Mouse (Mus musculus): ENCODE data around the gene Snx15.

Snx15 gene

GRCm38 (mm10) chr19:6121761-6122160 is 6.3 kb downstream of the Snx15 start:
- DNase-seq (ENCODE audit: low spot score) = no peak

DNA sequence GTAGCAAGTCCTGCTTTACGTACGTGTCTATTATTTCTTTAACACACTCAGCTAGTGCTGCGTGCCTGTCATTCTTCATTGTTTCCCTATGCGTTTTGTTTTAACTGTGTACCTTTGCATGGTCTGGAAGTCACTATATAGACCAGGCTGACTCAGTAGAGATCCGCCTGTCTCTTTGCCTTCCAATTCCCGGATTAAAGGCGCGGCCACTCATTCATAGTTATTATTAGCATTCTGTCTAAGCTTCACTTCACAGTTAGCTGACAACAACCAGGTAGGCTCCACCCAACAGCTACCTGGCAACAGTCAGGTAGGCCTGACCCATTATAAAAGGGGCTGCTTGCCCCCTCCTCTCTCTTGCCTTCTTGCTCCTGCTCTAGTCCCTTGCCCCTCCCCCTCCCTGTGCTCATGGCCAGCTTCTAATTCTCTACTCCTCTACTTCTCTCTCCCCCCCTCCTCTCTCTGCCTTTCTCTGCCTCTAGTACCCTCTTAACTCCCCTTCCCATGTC is 9.4 kb downstream of the Snx15 start:
- DNase-seq (ENCODE audit: low spot score) = no peak

DNA sequence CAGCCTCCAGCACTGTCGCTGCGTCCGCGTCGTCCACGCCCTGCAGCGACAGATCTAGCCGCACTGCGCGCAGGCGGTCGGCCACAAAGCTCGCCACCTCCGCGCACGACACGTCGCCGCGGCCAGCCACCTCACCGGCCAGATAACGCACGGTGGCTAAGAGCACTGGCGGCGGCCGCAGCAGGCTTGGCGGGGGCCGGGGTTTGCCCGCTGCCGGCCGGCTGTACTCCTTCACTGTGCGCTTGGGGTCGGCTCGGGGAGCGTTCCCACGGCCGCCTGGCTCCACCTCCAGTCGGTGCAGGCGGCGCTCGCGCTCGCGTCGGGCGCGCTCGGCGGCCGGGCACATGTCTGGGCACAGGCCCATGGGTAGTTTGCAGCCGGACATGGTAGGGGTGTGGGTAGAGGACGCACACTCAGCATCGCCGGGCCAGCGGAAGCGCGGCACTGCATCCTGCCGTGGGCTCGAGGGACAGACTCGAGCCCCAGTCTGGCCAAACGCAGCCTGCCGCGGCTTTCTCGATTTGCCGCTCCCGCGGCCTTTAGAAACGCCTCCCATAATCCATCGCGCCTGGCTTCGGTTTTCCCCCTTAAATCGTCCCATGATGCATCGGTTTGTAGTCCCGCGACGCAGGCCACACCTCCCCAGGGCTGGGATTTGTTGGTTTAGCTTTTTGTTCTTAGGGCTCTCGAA is 10.0 kb downstream of the Snx15 start, which contains the start of gene Sac3d1:
Sac3d1 (minus strand) TSS at position 665 of the 691 bp plus-strand sequence.
- peak; percentile 96 for DNase-seq (ENCODE audit: low spot score)

GRCm38 (mm10) chr19:6117346-6117985 is 10.6 kb downstream of the Snx15 start:
- no peak for DNase-seq (ENCODE audit: low spot score)

GRCm38 (mm10) chr19:6116113-6116850 is 11.8 kb downstream of the Snx15 start:
- no peak for DNase-seq (ENCODE audit: low spot score)

DNA sequence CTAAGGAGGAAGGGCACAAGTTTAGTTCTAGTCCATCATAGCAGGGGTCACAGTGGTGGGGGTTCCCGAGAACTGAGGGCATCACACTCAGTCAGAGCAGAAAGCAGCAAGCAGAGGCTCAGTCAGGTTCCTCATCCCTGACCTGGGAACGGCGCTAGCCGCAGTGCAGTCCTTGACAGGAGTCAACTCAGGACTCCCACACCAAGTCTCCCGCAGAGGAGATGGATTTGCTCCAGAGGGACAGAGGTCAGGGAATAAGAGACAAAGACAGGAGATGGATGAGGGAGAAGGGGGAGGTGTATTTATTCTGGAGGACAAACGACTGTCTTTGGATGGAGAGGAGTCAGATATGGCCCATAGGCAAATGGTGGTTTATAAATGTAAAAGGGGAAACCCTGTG is 15.0 kb downstream of the Snx15 start:
- DNase-seq (ENCODE audit: low spot score) = no peak

- DNase-seq (ENCODE audit: low spot score) = no peak
Measured at GRCm38 (mm10) chr19:6105586-6105985, 22.5 kb downstream of the Snx15 start, which contains the start of gene Naaladl1. Naaladl1 (plus strand) TSS chr19:6105782.

- no peak for DNase-seq (ENCODE audit: low spot score)
Measured at GRCm38 (mm10) chr19:6104476-6104875, 23.6 kb downstream of the Snx15 start.

DNA sequence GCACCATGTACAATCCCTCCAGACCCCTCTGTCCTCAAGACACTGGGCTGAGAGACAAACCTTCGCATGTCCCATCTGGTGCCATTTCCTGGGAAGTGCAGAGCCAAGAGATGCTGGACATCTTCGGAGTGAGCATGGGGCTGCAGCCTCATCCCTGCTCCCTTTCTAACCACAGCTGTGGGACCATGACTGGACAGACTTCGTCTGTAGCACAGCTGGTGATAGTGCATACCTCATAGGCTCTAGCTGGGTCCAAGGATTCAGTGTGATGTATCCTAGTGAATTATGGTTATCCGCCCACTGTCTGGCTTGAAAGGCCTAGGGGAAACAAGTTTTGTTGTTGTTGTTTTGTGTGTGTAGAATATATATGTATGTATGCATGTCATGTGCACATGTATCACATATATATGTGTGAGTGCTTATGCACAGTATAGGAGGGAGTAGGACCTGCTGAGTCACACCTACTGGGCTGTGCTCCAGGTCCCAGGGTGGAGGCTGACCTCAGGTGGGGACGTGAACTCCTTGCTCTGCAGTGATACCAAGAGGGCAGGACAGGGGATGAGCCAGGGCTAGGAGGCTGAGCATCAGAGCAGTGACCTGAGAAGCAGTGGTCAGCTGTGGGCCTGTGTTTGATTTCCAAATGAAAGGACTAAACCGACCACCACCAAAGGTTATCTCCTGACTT is 25.8 kb downstream of the Snx15 start:
- DNase-seq (ENCODE audit: low spot score) = no peak

GRCm38 (mm10) chr19:6101186-6101585 is 26.9 kb downstream of the Snx15 start:
- DNase-seq (ENCODE audit: low spot score) = no peak

- no peak for DNase-seq (ENCODE audit: low spot score)
Measured at GRCm38 (mm10) chr19:6097847-6098246, 30.3 kb downstream of the Snx15 start.

GRCm38 (mm10) chr19:6094119-6094518 is 34.0 kb downstream of the Snx15 start, which contains the start of gene AC131692.1:
AC131692.1 (plus strand) TSS chr19:6094419.
- DNase-seq (ENCODE audit: low spot score) = no peak

- no peak for DNase-seq (ENCODE audit: low spot score)
Measured at GRCm38 (mm10) chr19:6088841-6089240, 39.3 kb downstream of the Snx15 start.

GRCm38 (mm10) chr19:6085417-6085879 is 42.7 kb downstream of the Snx15 start:
- DNase-seq (ENCODE audit: low spot score) = peak; percentile 89

- DNase-seq (ENCODE audit: low spot score) = peak; percentile 100
Measured at GRCm38 (mm10) chr19:6084478-6085248, 43.4 kb downstream of the Snx15 start, which contains the start of the genes Zfpl1 and Cdca5. Zfpl1 (minus strand) TSS chr19:6084956. Cdca5 (plus strand) TSS chr19:6084983.

GRCm38 (mm10) chr19:6082156-6082555 is 45.9 kb downstream of the Snx15 start, which contains the start of gene Gm28374:
Gm28374 (minus strand) TSS chr19:6082256.
- no peak for DNase-seq (ENCODE audit: low spot score)

DNA sequence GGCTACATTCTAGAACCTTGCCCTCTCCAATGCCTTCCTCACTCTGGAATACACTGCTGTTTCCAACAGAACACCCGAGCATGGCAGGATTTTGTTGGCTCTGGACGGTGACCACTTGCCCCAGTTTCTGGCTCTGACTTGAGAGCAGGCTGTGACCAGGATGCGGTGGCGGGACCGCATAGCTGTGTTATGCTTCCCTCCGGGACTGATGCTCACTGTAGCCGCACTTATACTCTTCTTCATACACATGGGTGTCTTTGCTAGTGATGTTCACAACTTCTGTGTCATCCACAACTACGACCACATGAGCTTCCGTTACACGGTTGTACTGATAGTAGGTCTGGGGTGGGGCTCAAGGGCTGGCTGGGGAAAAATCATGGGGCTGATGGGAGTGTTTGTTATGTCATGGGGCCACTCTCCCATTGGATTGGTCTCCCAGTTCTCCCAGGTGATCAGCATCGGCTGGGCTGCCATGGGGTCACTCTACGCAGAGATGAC is 48.1 kb downstream of the Snx15 start, which contains the start of gene Tmem262:
Tmem262 (plus strand) TSS at position 51 of the 498 bp plus-strand sequence.
- no peak for DNase-seq (ENCODE audit: low spot score)

- DNase-seq (ENCODE audit: low spot score) = peak; percentile 95
Measured at GRCm38 (mm10) chr19:6076564-6077393, 51.3 kb downstream of the Snx15 start, which contains the start of gene Vps51. Vps51 (minus strand) TSS chr19:6077231.

DNA sequence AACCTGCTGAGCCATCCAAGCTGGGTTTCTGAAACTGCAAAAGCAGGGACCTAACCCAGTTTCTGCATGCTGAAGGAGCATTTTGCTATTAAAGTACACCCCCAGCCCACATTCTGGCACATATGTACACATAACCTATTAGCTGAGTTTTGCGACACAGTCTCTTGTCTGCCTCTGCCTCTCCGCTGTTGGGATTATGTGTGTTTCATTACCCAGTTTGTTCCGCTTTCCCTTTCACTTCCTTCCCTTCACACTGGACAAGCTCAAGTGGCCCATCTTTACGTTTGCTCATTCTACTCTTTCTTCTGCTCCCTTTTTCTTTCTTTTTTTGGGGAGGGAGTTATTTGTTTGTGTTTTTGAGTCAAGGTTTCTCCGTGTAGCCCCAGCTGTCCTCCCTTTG is 54.2 kb downstream of the Snx15 start:
- DNase-seq (ENCODE audit: low spot score) = no peak

All from embryo, embryonic 10 days (tissue).